Mouse (Mus musculus): Measurements from ENCODE around the gene Ipo13.

Gene Ipo13

DNA sequence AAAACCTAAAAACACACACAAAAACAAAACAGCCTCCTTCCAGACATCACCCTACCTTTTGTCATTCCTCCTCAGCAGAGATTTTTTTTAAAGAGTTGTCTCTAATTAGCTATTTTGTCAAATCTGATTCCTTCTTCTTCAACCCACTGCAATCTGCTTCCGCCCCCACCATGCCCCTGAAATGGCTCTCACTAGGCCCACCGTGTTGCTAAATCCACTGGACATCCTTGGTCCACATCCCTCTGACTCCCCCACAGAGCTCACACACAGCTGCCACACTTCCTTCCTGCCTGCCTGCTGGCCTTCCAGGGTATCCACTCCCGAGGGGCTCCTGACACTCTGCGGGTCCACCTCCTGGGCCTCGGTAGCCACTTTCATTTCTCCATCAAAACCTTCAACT is 36.1 kb downstream of the Ipo13 start:
- DNase-seq, result no peak

DNA sequence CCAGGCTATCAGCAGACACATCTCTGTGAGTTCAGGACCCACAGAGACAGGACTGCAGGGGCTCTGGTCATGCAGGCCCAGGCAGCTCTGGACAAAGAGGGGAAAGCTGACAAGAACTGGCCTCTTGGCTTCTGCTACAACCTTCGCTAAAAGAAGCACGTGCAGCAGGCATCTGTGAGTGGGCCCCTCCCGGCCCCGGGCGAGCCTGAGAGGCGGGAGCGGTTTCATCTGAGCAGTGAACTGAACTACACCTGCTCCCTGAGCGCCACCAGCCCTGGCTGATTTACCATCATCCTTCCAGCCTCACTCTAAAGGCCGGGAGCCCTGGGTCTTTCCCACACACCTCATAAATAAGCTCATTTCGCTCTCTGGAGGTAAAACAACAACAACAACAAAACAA is 36.5 kb downstream of the Ipo13 start:
- DNase-seq, result no peak

DNA sequence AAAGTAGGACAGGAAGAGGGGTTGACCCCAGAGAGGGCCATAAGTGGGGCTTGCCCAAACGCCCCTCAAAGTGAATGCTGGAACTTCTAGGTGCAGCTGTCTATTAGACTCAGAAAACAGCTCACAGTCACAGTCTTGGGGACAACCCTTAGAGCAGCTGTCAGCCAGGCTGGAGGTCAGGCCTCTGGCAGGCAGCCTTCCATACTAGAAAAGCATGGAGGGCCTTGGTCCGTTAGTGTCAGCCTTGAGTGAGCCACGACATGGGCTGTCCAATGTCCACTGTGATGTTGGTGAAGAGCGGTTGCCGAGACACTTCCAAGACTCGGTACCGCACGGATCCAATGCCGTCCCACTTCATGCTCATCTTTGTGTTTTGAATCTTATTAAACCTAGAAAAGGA is 41.2 kb downstream of the Ipo13 start:
- no peak for DNase-seq

DNA sequence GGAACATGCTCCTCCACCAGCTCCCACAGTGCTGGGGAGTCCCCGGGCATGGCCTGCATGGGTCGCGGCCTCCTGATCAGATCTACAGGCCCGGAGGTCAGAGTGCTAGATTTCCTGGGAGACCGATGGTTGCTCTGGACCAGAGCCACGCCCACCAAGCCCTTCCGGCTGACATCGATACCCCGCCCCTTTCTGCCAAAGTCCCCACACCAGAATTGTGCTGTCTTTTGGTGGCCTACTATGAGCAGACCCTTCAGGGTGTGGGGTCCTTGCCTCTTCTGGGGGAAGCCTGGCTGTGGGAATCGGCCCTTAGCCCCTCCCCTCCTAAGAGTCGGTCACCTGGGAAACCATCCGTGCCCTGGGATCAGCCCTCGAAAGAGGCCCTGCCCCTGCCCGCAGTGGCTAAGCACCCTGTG is 42.3 kb downstream of the Ipo13 start, which contains the start of gene Ccdc24:
Ccdc24 (minus strand) TSS at position 87 of the 416 bp plus-strand sequence.
- DNase-seq, result no peak

DNA sequence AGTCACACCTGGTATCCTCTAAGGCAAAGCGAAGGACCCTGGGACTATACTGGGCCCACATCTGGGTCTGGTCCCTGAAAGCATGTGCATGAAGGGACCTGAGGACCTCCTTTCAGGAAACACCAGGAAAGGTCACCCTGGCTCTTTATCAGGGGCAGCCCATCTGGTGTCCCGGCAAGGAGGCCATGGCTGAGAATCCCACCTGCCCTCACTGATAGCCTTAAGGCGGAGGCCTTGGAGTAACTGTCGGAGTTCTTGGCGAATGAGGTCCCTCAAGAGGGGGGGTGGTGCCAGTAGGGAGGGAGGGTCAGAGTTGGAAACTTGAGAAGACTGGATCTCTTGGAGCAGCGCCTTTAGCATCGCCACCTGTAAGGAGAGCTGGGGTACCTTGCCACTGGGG is 43.0 kb downstream of the Ipo13 start:
- DNase-seq, result no peak

DNA sequence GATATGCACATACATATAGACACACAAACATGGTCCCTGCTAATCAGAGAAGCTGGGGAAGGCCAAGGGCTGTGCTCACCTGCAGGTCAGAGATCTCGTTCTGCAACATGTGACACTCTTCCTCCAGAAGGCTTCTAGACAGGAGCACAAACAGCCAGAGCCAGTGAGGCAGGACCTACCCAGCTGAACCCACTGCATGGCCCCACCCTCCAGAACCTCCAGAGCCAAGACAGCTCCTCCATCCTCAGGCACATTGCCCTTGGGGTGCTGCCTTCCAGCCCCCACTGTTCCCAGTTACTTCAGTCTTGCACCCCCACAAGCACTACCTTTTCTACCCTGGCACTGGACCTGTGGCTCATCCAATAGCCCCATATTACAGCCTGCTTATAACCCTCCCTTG is 44.4 kb downstream of the Ipo13 start:
- DNase-seq, result no peak

DNA sequence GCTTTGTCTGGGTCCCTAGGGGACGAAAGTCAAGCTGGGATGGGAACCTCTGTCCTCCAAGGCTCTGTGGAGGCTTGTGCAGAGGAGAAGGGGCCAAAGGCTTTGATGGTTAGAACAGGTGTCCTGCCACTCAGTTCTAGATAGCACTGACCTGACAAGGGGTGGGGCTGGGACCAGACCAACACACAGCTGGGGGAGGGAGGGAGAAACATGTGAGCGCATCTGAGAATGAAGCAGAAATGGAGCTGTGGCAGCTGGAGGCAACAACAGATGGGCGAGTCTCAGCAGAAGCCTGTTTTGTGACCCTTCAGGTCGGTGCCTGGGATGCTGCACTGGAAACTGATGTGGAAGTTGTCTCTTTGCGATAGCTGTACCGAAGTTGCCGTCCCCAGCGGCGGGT is 45.5 kb downstream of the Ipo13 start:
- no peak for DNase-seq

DNA sequence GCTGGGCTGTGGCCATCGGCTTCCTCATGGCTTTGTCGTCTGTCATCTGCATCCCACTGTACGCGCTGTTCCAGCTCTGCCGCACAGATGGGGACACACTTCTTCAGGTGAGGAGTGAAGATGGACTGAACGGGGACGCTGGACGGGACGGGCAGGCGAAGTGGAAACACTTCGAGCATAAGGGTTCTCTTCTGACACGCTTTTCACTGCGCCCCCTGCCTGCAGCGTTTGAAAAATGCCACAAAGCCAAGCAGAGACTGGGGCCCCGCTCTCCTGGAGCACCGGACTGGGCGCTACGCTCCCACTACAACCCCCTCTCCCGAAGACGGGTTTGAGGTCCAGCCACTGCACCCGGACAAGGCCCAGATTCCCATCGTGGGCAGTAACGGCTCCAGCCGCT is 47.0 kb downstream of the Ipo13 start:
- DNase-seq, result peak; percentile 63 to 74

DNA sequence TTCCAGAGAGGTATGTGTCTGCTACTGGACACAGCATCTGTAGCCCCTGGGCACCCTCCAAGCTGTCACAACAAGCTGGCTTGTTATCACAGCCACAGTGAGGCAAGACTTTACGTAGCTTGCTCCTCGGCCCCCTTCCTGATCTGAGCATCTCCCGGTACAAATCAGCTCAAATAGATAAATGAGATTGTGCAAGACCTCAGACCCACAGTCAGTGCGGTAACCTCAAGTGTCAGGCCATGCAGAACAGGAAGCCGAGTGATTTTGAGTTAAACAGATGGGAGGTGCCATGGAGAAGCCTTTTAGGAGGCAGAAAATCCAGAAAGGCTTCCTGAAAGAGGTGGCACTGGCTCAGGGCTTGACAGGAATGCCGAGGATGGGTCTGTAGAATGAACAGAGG is 47.8 kb downstream of the Ipo13 start:
- no peak for DNase-seq

DNA sequence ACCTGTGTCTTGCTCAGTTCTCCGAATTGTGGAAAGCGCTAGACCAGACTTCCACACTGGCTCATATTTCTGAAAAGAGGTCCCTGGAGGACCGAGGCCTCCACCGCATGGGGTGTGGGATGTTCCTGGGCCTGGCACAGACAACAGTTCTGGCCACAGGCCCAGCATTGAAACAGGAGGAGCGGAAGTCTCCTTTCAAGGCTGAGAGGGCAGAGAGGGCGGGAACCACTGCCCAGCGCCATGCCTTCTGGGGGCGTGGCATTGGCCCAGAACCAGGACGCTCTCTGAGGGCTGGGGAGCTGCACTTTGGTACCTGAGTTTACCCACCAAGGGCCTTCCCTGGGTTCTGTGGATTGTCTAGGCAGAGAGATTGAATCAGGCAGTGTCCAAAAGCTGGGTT is 48.7 kb downstream of the Ipo13 start:
- DNase-seq, result peak; percentile 82 to 87

DNA sequence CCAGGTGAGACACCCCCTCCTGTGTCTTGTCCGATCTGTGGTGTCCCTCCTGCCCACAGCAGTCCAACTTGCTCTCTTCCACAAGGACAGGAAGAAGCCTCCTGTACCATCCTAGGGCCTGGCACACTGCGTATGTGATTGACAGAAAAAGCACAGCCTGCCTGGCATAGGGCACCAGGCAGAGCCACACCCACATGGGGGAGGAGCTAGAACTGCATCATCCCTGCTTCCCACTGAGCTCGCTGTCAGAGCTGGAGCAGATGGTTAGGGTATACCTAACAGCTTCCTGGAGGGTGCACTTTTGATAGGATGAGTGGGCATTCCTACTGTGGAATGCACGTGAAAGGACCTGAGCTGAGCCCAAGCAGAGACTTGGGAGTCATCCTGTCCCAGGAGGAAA is 52.0 kb downstream of the Ipo13 start:
- DNase-seq, result no peak

DNA sequence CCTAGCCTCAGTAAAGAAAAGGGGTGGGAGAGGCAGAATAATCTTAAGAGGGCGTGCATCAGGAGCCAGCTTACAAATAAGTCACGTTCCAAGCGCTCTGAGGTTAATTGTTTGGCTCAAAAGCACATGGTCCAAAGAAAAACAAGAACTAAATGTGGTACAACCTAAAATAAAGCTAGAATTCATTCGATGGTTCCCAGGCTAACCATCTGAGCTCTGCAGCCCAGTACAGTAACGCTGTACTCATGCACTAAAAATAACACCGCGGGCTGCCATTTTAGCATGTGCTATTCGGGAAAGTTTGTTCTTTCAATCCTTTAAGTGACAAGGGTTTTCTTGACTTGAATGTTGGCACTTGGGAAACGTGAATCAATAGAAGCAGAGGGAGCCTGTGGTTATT is 54.2 kb downstream of the Ipo13 start:
- DNase-seq, result no peak

DNA sequence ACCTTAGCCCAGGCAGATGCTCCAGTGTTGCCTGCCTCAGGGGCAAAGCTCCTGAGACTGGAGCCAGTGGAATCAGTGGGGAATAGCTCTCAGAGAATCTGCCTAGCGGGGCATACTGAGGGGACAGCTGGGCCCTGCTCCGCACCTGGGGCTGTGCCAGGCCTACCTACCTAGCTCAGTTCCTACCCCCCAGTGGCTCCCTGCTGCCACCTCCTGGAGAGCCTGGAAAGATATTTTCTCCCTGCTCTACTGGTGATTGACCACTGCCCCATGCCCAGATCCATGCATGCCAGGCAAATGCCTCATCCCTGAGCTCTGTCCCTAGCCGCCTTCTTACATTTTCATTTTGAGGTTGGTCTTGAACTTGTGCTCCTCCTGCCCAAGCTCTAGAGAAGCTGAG is 56.0 kb downstream of the Ipo13 start:
- peak; percentile 73 to 83 for DNase-seq

DNA sequence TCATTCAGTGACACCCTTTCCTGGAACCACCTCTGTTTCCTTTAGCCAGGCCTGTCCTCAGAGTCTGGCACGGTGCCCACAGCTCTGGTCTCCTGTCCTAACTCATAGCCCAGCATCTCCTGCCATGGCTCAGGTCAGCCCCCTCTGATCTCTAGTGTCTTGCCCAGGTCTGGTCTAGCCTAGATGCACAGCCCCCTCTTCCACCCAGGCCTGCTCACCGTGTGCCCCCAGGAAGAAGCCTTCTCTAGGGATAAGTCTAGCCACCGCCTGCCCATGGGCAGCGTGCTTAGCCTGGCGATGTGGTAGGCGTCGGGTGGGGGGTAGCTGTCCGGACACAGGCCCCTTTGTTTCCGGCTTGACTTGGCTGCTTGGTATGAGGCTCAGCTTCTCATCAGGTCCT is 59.7 kb downstream of the Ipo13 start:
- peak in 1 of 2 experiments; percentile 41 for DNase-seq

DNA sequence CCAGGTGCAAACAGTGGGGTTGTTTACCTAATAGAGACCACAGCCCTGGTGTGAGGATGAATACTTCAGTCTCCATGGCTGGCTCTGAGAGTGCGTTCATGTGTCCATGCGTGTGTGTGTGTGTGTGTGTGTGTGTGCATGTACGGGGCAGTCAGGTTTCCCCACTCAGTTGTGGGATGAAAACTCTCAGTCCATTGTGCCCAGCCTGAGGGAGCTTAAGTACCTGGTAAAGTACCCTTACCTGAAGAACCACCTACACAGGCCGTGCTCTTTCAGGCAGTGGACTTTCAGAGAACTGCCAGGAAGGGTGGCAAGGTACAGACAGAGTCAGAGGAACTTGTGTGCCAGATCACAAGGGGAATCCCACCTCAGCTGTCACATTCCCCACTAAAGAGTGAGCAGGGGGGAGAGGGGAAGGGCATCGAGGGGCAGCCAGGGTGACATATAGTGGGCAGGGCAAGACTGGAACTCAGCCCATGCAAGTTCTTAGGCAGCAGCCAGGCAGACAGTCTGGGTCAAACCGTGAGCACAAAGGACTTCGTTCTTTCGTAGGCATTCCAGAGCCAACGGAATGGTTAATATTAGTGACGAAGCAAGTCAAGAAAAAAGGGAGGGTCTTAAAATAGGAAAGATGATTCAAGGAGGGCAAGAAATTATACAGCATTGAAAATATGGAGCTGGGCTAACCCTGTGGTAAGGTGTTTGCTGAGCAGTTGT is 62.5 kb downstream of the Ipo13 start:
- DNase-seq, result no peak

DNA sequence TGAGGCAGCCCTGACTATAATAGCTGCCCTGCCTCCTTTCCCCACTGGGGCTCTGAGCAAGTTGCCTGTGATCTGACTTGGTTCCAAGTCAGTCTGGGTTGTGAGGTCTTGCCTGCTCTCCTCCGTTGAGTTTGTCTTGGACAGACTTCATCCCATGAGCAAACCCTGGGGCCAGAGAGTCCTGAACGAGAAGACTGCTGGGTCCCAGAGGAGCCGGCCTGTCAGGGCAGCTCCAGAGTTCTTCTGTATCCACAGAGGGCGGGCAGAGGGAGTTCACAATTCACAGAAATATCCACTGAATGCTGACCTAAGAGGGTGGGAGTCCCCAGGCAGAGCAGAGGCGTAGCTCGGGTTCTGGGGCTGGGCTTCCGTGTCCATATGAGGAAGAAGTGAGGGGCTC is 63.9 kb downstream of the Ipo13 start:
- no peak for DNase-seq

DNA sequence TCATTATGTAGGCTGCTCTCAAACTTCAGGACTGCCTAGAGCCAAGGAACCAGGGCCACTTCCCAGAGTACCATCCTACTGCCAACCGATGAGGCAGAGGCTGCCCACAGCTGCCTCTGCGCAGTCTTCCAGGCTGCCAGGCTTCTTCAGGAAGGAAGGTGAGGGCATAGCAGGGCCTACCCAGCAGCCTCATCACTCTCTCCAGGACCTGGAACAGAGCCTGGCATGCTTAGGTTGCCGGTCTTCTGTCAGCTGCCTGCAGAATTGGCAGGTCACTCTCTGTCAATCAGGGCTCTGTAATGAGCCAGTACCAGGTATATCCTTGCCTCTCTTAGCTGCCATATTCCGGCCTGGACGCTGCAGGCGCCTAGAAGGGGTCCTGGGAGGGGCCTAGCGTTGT is 64.6 kb downstream of the Ipo13 start:
- no peak for DNase-seq

DNA sequence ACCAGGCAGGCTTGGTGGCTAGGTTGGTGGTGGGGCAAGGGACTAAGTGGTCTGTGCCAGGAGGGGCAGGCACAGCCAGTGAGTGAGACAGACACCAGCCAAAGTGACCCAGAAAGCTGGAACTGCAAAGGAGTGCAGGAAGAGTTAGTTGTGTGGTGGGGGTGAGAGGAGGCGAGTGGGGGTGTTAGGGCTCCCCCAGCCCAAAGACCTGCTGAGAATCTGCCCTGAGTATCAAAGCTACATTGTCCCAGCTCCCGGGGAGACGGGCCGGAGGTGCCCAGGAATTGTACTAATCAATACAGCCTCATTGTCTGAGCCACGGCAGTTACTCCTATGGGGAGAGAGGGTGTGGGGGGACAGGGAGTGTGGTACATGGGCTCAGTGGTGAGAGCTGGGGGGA is 65.3 kb downstream of the Ipo13 start:
- DNase-seq, result no peak

DNA sequence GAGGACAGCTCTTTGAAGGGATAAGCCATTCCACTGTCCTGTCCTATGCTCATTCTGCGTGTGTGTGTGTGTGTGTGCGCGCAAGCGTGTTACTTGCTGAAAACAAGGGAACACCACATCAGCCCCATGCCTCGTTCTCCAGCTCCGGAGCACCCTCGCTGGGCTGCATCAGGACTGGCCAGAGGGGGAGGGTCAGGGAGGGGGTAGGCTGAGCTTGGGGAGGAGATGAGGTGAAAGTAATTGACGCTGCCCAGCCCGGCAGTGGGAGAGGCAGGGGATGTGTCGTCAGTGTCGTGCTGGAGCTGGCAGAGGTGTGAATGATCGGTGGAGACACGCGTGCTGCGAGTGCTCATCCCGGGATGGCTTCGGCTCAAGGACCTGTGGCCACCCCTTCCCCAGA is 65.7 kb downstream of the Ipo13 start:
- DNase-seq, result no peak

DNA sequence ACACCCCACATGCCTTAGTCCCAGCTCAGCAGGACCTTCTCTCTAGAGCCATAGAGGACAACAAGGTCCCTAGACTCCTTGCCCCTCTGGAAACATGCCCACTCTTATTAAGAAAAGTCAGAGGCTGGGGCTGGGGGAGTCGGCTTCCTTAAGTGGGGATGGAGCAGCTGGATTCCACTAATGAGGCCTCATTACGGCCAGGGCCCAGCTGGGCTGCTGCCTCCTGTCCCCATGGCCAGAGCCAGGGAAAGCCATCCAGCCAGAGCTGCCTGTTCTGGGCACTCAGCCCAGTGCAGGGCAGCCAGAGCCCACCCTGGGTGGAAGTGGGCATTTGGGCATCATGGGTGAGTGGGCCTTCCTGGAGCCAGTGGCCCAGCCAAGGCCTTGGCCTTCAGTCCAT is 67.8 kb downstream of the Ipo13 start:
- DNase-seq, result peak; percentile 37 to 87

DNA sequence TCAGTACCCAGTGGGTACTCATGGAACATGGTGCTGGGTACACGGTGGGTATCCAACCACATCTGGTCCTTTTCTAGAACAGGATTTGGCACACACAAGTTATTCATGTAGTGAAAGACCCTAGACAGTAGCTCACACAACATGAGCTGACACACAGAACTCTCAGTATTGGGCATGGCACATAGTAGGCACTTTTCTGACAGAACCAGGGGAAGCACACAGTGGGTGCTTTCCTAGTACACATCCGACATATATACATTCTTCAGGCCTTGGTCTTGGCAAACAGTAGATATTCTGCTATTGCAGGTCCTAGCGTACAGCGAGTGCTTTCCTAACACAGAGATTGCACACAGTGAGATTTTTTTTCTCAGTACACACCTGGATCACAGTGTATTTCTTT is 68.5 kb downstream of the Ipo13 start:
- DNase-seq, result no peak

DNA sequence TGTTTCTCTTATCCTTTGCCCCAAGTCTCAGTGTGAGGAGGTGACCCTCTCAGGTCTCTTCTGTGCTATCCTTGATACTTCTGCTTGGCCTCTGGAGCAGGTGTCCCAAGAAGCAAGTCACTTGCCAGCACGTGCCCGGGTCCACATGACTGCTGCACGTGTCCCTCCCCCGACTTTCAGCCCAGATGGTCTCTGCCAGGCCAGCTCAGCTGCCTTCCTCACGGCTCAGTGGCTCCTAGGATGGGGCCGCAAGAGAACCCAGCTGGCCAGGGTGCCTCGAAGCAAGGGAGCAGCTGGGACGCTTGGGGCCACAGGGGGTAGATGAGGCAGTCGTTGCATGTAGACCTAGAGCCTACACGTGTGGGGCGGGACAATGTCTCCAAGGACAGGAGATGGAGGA is 69.5 kb downstream of the Ipo13 start:
- DNase-seq, result no peak

All from lung, postnatal 4 days (tissue).